Mouse (Mus musculus) forebrain, embryonic 11.5 days (tissue): ENCODE data around the gene Gm10912. TPM values are rescaled to one million over a fixed set of nuclear protein-coding genes. Genes with fewer than 3 reads are reported as not detected.

Source experiments
- ATAC-seq: fragments of 200-750 bp; cut with Nextera tagmentation; replicated peaks from 2 replicates; pipeline ENCODE4 v1.8.0; 2017; ENCODE audit warnings: moderate TSS enrichment; ENCODE audit not compliant: low FRiP score
- DNase-seq: peaks from one replicate; pipeline ENCODE4 v3.0.0-alpha.2; 2017; ENCODE audit warnings: low spot score
- H3K27ac ChIP-seq: fragments of 300-500 bp; sonication (generic); 2 replicates; pipeline ENCODE4 v1.5.1; 2014; ENCODE audit warnings: low read depth, low read length
- H3K27me3 ChIP-seq: fragments of 300-500 bp; sonication (generic); 2 replicates; pipeline ENCODE4 v1.6.1; 2014; ENCODE audit warnings: mild to moderate bottlenecking, low read length, mixed read lengths; ENCODE audit not compliant: control insufficient read depth, insufficient read depth
- H3K36me3 ChIP-seq: fragments of 300-500 bp; sonication (generic); 2 replicates; pipeline ENCODE4 v1.6.1; 2014; ENCODE audit warnings: mild to moderate bottlenecking, low read length, moderate library complexity, mixed read lengths; ENCODE audit not compliant: control insufficient read depth, insufficient read depth
- H3K4me1 ChIP-seq: fragments of 300-500 bp; sonication (generic); replicated peaks from 2 replicates; pipeline ENCODE4 v1.6.1; 2014; ENCODE audit warnings: low read length, mixed read lengths; ENCODE audit not compliant: control insufficient read depth, insufficient read depth
- H3K4me2 ChIP-seq: fragments of 300-500 bp; sonication (generic); 2 replicates; pipeline ENCODE4 v1.6.1; 2014; ENCODE audit warnings: low read depth, mild to moderate bottlenecking, low read length, moderate library complexity, mixed read lengths; ENCODE audit not compliant: severe bottlenecking
- H3K4me3 ChIP-seq: fragments of 300-500 bp; sonication (generic); 2 replicates; pipeline ENCODE4 v1.5.1; 2014; ENCODE audit warnings: low read depth, low read length
- H3K9ac ChIP-seq: fragments of 300-500 bp; sonication (generic); 2 replicates; pipeline ENCODE4 v1.6.1; 2014; ENCODE audit warnings: low read length
- H3K9me3 ChIP-seq: fragments of 300-500 bp; sonication (generic); 2 replicates; pipeline ENCODE4 v1.6.1; 2016; ENCODE audit warnings: low read length, mixed read lengths; ENCODE audit not compliant: control insufficient read depth
- WGBS: fragments of 180-500 bp; shearing (Covaris S2); extraction: QIAGEN DNeasy Blood & Tissue Kit; methylation state at CpG from one replicate; pipeline ENCODE4 v1.1.7; 2014; 5-methylcytosine and 5-hydroxymethylcytosine counted together
- polyA plus RNA-seq: library from polyadenylated mRNA; unstranded; fragments of >200 nt; fragmentation: Nextera tagmentation; extraction: Ambion mirVana; gene quantifications from 2 replicates; pipeline ENCODE4 v1.2.1, GENCODE M21; 2014

Gm10912 gene
- polyA plus RNA-seq, 1 experiment from 2014 or later, result not detected

DNA sequence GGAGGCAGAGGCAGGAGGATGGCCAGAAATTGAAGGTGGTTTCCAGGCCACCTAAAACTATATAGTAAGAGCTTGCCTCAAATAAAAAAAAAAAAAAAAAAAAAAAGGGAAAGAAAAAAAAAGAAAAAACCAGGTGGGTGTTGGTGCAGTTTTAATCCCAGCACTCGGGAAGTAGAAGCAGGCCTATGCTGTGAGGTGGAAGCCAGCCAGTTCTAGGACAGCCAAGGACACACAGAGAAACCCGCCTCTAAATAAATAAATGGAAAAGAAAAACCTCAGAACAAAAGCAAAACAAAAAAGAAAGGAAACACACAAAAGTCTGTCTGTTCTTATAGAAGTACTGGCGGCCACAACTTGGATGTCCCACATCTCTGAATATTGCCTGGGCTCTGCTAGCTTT, 49.3 kb downstream of the Gm10912 start:
- Histone ChIP-seq H3K4me3 (no peak overlapping the region), H3K4me1 (0 out of 2 replicates have a peak, but pooled peaks cover 2% of the 10 kb centered on the region), H3K4me2 (no peak overlapping the region), H3K9me3 (no peaks in the 10 kb centered on the region), H3K27me3 (no peaks in the 10 kb centered on the region), H3K9ac (no peak overlapping the region), H3K36me3 (no peaks in the 10 kb centered on the region), H3K27ac (no peak overlapping the region)
- ATAC-seq (no peak), DNase-seq (no peak)
- 92% methylated on average over 3 of the region's 3 CpGs for WGBS

Other genes starting within 250 kb of the Gm10912 start
- 41.0 and 41.9 TPM in 2 replicates for gene Lmo2, start 107.8 kb upstream of the Gm10912 start, polyA plus RNA-seq
- 55.4 and 61.4 TPM in 2 replicates for gene Fbxo3, start 38.1 kb upstream of the Gm10912 start, polyA plus RNA-seq
- 1.6 and 2.1 TPM in 2 replicates for gene 4931422A03Rik, start 37.5 kb upstream of the Gm10912 start, polyA plus RNA-seq
- not detected in 2 replicates for gene Gm10799, start 2.7 kb downstream of the Gm10912 start, polyA plus RNA-seq
- 2.1 and 2.9 TPM in 2 replicates for gene Cd59b, start 4.0 kb downstream of the Gm10912 start, polyA plus RNA-seq
- 21.1 and 24.6 TPM in 2 replicates for gene Cd59a, start 30.0 kb downstream of the Gm10912 start, polyA plus RNA-seq
- gene A930018P22Rik, start 56.9 kb downstream of the Gm10912 start, polyA plus RNA-seq, result not detected in 2 replicates